Mouse (Mus musculus) kidney, adult 2 months (tissue): ENCODE data around the gene Hacd4.

Experiments used
- CTCF ChIP-seq: fragments of 200-500 bp; conservative IDR thresholded peaks from 2 replicates; pipeline ENCODE4 v1.5.1; 2011; ENCODE audit warnings: low read depth, mild to moderate bottlenecking, control low read depth, low read length, moderate library complexity, mixed read lengths; ENCODE audit not compliant: insufficient read depth, insufficient read length
- POLR2A ChIP-seq: fragments of 200-500 bp; IDR thresholded peaks from one replicate; pipeline ENCODE4 v1.6.1; 2011; ENCODE audit warnings: low read depth, low read length, control low read depth

- TF ChIP-seq CTCF (no peak), POLR2A (no peak)
These were observed 41.4 kb upstream of the Hacd4 start for GRCm38 (mm10) chr4:88480130-88480529.
